Mouse (Mus musculus) liver, embryonic 14.5 days (tissue): ENCODE measurements around the gene Gale.

Source experiments
- CTCF ChIP-seq: IDR thresholded peaks from 2 replicates; pipeline ENCODE4 v1.5.1; 2016; ENCODE audit warnings: antibody characterized with exemption, low read depth, control low read depth
- EP300 ChIP-seq: IDR thresholded peaks from 2 replicates; pipeline ENCODE4 v1.6.1; 2016; ENCODE audit warnings: antibody characterized with exemption, low read depth

- TF ChIP-seq CTCF (no peak), EP300 (no peak)
Measured at GRCm38 (mm10) chr4:135972556-135972906, 9.0 kb downstream of the Gale start, which contains the start of gene Lypla2.
